Mouse (Mus musculus): ENCODE data around the gene Ifrd2. TPM values are rescaled to one million over a fixed set of nuclear protein-coding genes. Genes with fewer than 3 reads are reported as not detected.
A peak's percentile ranks its signal among the peaks of the same experiment; 100 is the strongest.

Gene Ifrd2
- polyA plus RNA-seq, 1 experiment = 16.4 TPM

GRCm38 (mm10) chr9:107576357-107577107, 10.9 kb upstream of the Ifrd2 start, which contains the start of gene Hyal1:
Gene Hyal1 (plus strand): TSS chr9:107576927.
- Histone ChIP-seq H3K36me3 (ENCODE audit: control insufficient read depth, insufficient read depth, low read length) (no peaks in the 10 kb centered on the region), H3K4me3 (ENCODE audit: control insufficient read depth, low read depth, low read length) (peak within 1 kb of the TSS; percentile 44), H3K27me3 (ENCODE audit: control insufficient read depth, insufficient read depth, low read length) (no peaks in the 10 kb centered on the region), H3K4me1 (ENCODE audit: control insufficient read depth, insufficient read depth, low read length) (peaks cover 8% of the 10 kb centered on the region), H3K27ac (ENCODE audit: control insufficient read depth, insufficient read depth, low read depth, low read length) (no peak within 1 kb of the TSS)
- TF ChIP-seq CTCF (IDR thresholded peaks at IDR 0.05; ENCODE audit: control insufficient read depth, insufficient read depth, insufficient replicate concordance, low read depth, low read length) = no peak
- TF ChIP-seq POLR2A (IDR thresholded peaks at IDR 0.05; ENCODE audit: control insufficient read depth, low read depth, low read length) = peak; percentile 54; the same call in 1 of the 2 replicates

GRCm38 (mm10) chr9:107577871-107578270, 9.6 kb upstream of the Ifrd2 start:
- Histone ChIP-seq H3K27ac (ENCODE audit: control insufficient read depth, insufficient read depth, low read depth, low read length) (no peak overlapping the region), H3K36me3 (ENCODE audit: control insufficient read depth, insufficient read depth, low read length) (no peaks in the 10 kb centered on the region), H3K4me1 (ENCODE audit: control insufficient read depth, insufficient read depth, low read length) (peaks cover 8% of the 10 kb centered on the region), H3K4me3 (ENCODE audit: control insufficient read depth, low read depth, low read length) (peak overlapping the region; percentile 15), H3K27me3 (ENCODE audit: control insufficient read depth, insufficient read depth, low read length) (no peaks in the 10 kb centered on the region)
- TF ChIP-seq POLR2A (IDR thresholded peaks at IDR 0.05; ENCODE audit: control insufficient read depth, low read depth, low read length) (no peak), CTCF (IDR thresholded peaks at IDR 0.05; ENCODE audit: control insufficient read depth, insufficient read depth, insufficient replicate concordance, low read depth, low read length) (no peak)

- Histone ChIP-seq H3K4me3 (ENCODE audit: control insufficient read depth, low read depth, low read length) (peak within 1 kb of the TSS; percentile 93), H3K27me3 (ENCODE audit: control insufficient read depth, insufficient read depth, low read length) (no peaks in the 10 kb centered on the region), H3K27ac (ENCODE audit: control insufficient read depth, insufficient read depth, low read depth, low read length) (no peak within 1 kb of the TSS), H3K36me3 (ENCODE audit: control insufficient read depth, insufficient read depth, low read length) (no peaks in the 10 kb centered on the region), H3K4me1 (ENCODE audit: control insufficient read depth, insufficient read depth, low read length) (peaks cover 8% of the 10 kb centered on the region)
- TF ChIP-seq POLR2A (IDR thresholded peaks at IDR 0.05; ENCODE audit: control insufficient read depth, low read depth, low read length) (no peak), CTCF (IDR thresholded peaks at IDR 0.05; ENCODE audit: control insufficient read depth, insufficient read depth, insufficient replicate concordance, low read depth, low read length) (no peak)
Measured at GRCm38 (mm10) chr9:107578587-107578986, 8.9 kb upstream of the Ifrd2 start, which contains the start of gene Naa80. Gene Naa80 (plus strand): TSS chr9:107578887.

- peaks cover 8% of the 10 kb centered on the region for H3K4me1 ChIP-seq (ENCODE audit: control insufficient read depth, insufficient read depth, low read length)
- no peaks in the 10 kb centered on the region for H3K36me3 ChIP-seq (ENCODE audit: control insufficient read depth, insufficient read depth, low read length)
- H3K27me3 ChIP-seq (ENCODE audit: control insufficient read depth, insufficient read depth, low read length) = no peaks in the 10 kb centered on the region
- H3K4me3 ChIP-seq (ENCODE audit: control insufficient read depth, low read depth, low read length) = peak overlapping the region; percentile 93
- TF ChIP-seq POLR2A (IDR thresholded peaks at IDR 0.05; ENCODE audit: control insufficient read depth, low read depth, low read length) = no peak
- no peak for TF ChIP-seq CTCF (IDR thresholded peaks at IDR 0.05; ENCODE audit: control insufficient read depth, insufficient read depth, insufficient replicate concordance, low read depth, low read length)
- no peak overlapping the region for H3K27ac ChIP-seq (ENCODE audit: control insufficient read depth, insufficient read depth, low read depth, low read length)
Measured at GRCm38 (mm10) chr9:107579023-107579900, 8.2 kb upstream of the Ifrd2 start.

- H3K36me3 ChIP-seq (ENCODE audit: control insufficient read depth, insufficient read depth, low read length) = no peaks in the 10 kb centered on the region
- TF ChIP-seq POLR2A (IDR thresholded peaks at IDR 0.05; ENCODE audit: control insufficient read depth, low read depth, low read length) (peak; percentile 90), CTCF (IDR thresholded peaks at IDR 0.05; ENCODE audit: control insufficient read depth, insufficient read depth, insufficient replicate concordance, low read depth, low read length) (0 out of 2 replicates have a peak, but pooled peaks have one; percentile 9)
- peak within 1 kb of the TSS; percentile 68 for H3K27ac ChIP-seq (ENCODE audit: control insufficient read depth, insufficient read depth, low read depth, low read length)
- peaks cover 8% of the 10 kb centered on the region for H3K4me1 ChIP-seq (ENCODE audit: control insufficient read depth, insufficient read depth, low read length)
- peak within 1 kb of the TSS; percentile 93 for H3K4me3 ChIP-seq (ENCODE audit: control insufficient read depth, low read depth, low read length)
- no peaks in the 10 kb centered on the region for H3K27me3 ChIP-seq (ENCODE audit: control insufficient read depth, insufficient read depth, low read length)
Measured at GRCm38 (mm10) chr9:107580501-107581317, 6.7 kb upstream of the Ifrd2 start, which contains the start of gene Hyal3. Gene Hyal3 (plus strand): TSS chr9:107580818.

GRCm38 (mm10) chr9:107581584-107581983, 5.9 kb upstream of the Ifrd2 start:
- H3K27me3 ChIP-seq (ENCODE audit: control insufficient read depth, insufficient read depth, low read length) = no peaks in the 10 kb centered on the region
- peaks cover 10% of the 10 kb centered on the region for H3K4me1 ChIP-seq (ENCODE audit: control insufficient read depth, insufficient read depth, low read length)
- no peak overlapping the region for H3K27ac ChIP-seq (ENCODE audit: control insufficient read depth, insufficient read depth, low read depth, low read length)
- TF ChIP-seq CTCF (IDR thresholded peaks at IDR 0.05; ENCODE audit: control insufficient read depth, insufficient read depth, insufficient replicate concordance, low read depth, low read length) (no peak), POLR2A (IDR thresholded peaks at IDR 0.05; ENCODE audit: control insufficient read depth, low read depth, low read length) (no peak)
- H3K4me3 ChIP-seq (ENCODE audit: control insufficient read depth, low read depth, low read length) = peak overlapping the region; percentile 93
- H3K36me3 ChIP-seq (ENCODE audit: control insufficient read depth, insufficient read depth, low read length) = no peaks in the 10 kb centered on the region

All from testis, adult 2 months (tissue).